Mouse (Mus musculus): ENCODE data around the gene Efhd1.

Gene Efhd1

DNA sequence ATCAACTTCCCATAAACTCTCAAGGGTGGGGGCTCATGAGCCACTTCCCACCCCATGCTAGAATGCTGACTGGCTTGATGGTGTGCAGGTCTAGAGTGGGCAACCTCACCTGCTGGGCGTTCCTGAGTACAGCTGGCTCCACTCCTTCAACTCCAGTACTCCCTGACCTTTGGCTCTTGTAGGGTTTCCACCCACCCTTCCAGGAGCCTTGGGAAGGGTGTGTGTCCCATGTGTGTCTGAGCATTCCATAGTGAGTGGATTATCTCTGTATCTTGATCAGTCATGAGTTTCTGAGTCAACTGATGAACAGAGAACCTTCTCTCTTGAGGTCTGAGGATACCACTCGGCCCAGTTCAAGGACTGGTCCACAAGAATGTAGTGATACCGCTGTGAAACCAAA, 44.8 kb downstream of the Efhd1 start:
- no peak for DNase-seq (ENCODE audit: low read depth, low spot score)

- no peak for DNase-seq (ENCODE audit: low read depth, low spot score)
Observed at GRCm38 (mm10) chr1:87309621-87310020, 45.5 kb downstream of the Efhd1 start.

- no peak for DNase-seq (ENCODE audit: low read depth, low spot score)
Observed at GRCm38 (mm10) chr1:87312681-87313080, 48.5 kb downstream of the Efhd1 start.

- DNase-seq (ENCODE audit: low read depth, low spot score), result no peak
Observed at GRCm38 (mm10) chr1:87313116-87313515, 49.0 kb downstream of the Efhd1 start.

DNA sequence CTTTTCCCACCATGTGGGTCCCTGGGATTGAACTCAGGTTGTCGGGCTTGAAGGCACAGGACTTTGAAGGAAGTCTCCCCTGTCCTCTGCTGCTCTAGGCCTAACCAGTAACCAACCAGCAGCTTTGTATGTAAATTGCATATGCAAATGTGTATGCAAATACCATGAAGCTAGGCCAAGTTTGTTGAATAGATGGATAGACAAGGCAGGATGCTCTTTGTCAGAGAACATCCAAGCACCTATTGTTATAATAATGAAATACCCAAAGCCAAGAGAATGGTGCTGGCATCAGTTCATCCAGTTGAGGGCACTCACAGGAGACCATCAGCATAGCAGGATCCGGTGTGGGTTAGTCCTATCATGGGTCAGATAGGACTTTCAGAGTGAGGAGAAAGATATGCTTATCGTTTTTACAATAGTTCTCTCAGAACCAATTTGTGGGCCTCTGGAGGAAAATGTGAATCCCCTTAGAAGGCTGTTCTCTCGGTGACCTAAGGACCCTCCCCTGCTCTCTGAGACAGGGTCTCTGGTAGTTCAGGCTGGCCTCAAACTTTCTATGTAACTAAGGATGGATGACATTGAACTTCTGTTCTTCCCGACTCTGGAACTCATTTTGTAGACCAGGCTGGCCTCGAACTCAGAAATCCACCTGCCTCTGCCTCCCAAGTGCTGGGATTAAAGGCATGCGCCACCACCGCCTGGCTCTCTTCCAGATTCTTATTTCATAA, 49.8 kb downstream of the Efhd1 start:
- DNase-seq (ENCODE audit: low read depth, low spot score), result no peak

GRCm38 (mm10) chr1:87315431-87315830, 51.3 kb downstream of the Efhd1 start:
- DNase-seq (ENCODE audit: low read depth, low spot score), result no peak

DNA sequence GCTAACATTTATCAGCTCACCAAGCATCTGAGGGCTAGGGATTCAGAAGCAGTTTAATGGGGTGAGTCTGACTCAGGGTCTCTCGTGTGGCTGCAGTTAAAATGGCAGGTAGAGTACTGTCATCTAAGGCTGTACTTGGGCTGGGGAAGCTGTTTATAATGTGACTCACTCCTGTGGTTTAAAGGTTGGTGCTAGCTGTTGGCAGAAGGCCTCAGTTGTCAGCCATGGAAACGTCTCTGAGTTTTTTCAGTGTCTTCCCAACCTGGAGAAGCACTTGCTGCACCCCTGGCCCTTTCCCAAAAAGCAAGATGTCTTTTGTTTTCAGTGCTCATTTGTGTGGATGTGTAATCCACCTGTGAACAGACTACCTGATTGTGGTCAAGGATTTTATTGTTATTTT, 51.7 kb downstream of the Efhd1 start:
- DNase-seq (ENCODE audit: low read depth, low spot score), result no peak

DNA sequence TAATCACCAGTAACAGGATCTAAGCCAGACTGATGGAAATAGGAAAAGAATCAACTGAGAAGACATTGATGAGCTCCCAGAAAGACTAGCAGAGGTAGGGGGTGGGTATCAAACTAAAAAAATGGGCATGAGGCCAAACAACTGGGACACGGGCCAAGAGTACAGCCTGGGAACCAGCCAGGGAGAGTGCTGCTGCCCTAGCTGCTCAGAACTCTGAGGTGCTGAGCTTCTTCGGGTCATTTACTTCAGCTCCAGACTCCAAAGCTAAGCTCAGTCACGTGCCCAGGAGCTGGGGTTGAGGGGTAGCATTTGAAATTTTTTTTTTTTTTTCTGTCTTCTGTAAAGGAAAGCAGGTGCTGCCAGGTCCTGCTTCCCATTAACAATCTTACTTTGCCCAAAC, 52.5 kb downstream of the Efhd1 start:
- no peak for DNase-seq (ENCODE audit: low read depth, low spot score)

- DNase-seq (ENCODE audit: low read depth, low spot score), result peak; percentile 28
Observed at GRCm38 (mm10) chr1:87321071-87321470, 56.9 kb downstream of the Efhd1 start.

- no peak for DNase-seq (ENCODE audit: low read depth, low spot score)
Observed at GRCm38 (mm10) chr1:87322778-87323177, 58.6 kb downstream of the Efhd1 start.

DNA sequence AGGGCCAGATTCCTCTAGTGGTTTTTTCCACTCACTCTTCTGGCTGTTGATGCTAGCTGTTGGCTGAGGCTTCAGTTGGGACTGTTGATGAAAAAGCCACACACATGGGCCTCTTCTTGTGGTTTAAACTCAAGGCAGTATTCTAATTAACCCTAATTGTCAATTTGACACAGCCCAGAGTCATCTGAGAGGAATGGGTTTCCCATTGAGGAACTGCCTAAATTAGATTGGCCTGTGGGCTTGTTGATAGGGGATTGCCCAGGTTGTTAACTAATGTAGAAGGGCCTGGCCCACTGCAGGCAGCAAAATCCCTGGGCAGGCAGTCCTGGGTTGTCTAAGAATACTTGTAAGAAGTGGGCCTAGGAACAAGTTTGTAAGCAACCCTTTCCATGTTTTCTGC, 60.5 kb downstream of the Efhd1 start:
- peak; percentile 18 for DNase-seq (ENCODE audit: low read depth, low spot score)

- DNase-seq (ENCODE audit: low read depth, low spot score), result peak; percentile 98
Observed at GRCm38 (mm10) chr1:87326742-87327163, 62.6 kb downstream of the Efhd1 start, which contains the start of gene Gigyf2. Gene Gigyf2, plus strand, starts transcription at chr1:87326998.

DNA sequence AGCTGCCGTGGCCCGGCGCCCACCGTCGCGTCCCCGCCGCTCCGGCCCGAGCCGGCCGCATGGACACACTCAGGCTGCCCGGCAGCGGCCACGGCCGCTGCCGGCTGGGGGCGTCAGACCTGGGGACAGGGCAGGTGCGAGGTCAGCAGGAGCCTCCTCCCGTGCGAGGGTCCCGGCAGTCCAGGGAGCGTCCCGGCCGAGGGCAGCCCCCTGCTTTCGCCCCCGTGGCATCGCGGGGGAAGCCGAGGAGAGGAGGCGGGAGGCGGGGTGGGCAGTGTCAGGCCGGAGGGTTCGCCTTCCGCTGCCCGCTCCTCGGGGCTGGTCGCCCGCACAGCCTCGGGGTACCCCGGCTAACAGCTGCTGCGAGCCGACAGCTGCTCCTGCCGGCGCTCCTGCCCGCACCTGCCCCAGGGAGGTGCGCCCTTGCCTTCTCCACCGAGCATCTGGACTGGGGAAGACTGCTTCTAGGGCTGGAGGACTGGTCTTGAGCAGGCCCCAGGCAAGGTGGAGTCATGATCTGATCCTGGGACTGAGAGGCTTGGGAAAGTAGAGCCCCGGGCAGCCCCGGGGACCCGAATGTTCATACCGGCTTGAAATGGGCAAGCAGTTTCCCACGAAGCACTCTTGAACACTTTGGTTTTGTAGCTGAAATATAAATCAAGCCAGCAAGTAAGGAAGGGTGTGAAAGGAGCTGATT, 63.1 kb downstream of the Efhd1 start:
- DNase-seq (ENCODE audit: low read depth, low spot score), result peak; percentile 70

GRCm38 (mm10) chr1:87331774-87332173, 67.6 kb downstream of the Efhd1 start:
- no peak for DNase-seq (ENCODE audit: low read depth, low spot score)

GRCm38 (mm10) chr1:87350576-87350975, 86.4 kb downstream of the Efhd1 start:
- no peak for DNase-seq (ENCODE audit: low read depth, low spot score)

- DNase-seq (ENCODE audit: low read depth, low spot score), result no peak
Observed at GRCm38 (mm10) chr1:87360276-87360675, 96.1 kb downstream of the Efhd1 start.

Measured in A20 (cell line).